Mouse (Mus musculus) G1E (cell line): ENCODE results near the gene Lrrc27. TPM values are rescaled to one million over a fixed set of nuclear protein-coding genes. Genes with fewer than 3 reads are reported as not detected.

ENCODE experiments used
- ATAC-seq: 2 replicates; pipeline ENCODE4 v1.8.0; 2016; ENCODE audit warnings: mild to moderate bottlenecking; ENCODE audit not compliant: insufficient number of reproducible peaks, poor library complexity, low FRiP score, severe bottlenecking; ENCODE audit errors: extremely low read depth
- DNase-seq: peaks from one replicate; pipeline ENCODE4 v3.0.0; 2012; ENCODE audit warnings: low spot score
- H3K27me3 ChIP-seq: 2 replicates; pipeline ENCODE4 v1.6.1; 2012; ENCODE audit warnings: mild to moderate bottlenecking, low read length, inconsistent platforms; ENCODE audit not compliant: insufficient read depth
- H3K36me3 ChIP-seq: replicated peaks from 2 replicates; pipeline ENCODE3; 2012; ENCODE audit warnings: mild to moderate bottlenecking, inconsistent platforms
- H3K4me1 ChIP-seq: 2 replicates; pipeline ENCODE4 v1.6.1; 2012; ENCODE audit warnings: low read depth, low read length, inconsistent platforms, mixed read lengths; ENCODE audit not compliant: insufficient read depth
- H3K4me3 ChIP-seq: 2 replicates; pipeline ENCODE4 v1.5.1; 2012; ENCODE audit warnings: low read depth, mild to moderate bottlenecking, inconsistent platforms, low read length, moderate library complexity, mixed read lengths
- H3K9me3 ChIP-seq: replicated peaks from 2 replicates; pipeline ENCODE4 v1.6.1; 2012; ENCODE audit warnings: inconsistent platforms
- CTCF ChIP-seq: IDR thresholded peaks from 2 replicates; pipeline ENCODE4 v1.5.1; 2012; ENCODE audit warnings: low read depth, low read length, inconsistent platforms, mixed read lengths
- GATA1 ChIP-seq: IDR thresholded peaks from 2 replicates; pipeline ENCODE4 v1.6.1; 2012; ENCODE audit warnings: borderline replicate concordance, low read length, inconsistent platforms, mixed read lengths
- GATA2 ChIP-seq: IDR thresholded peaks from 2 replicates; pipeline ENCODE4 v1.6.1; 2012; ENCODE audit warnings: low read depth, low read length, inconsistent platforms, borderline replicate concordance
- POLR2AphosphoS5 ChIP-seq: IDR thresholded peaks from 2 replicates; pipeline ENCODE4 v1.6.1; 2012; ENCODE audit warnings: low read depth, low read length, inconsistent platforms; ENCODE audit not compliant: insufficient replicate concordance
- TAL1 ChIP-seq: conservative IDR thresholded peaks from 2 replicates; pipeline ENCODE4 v1.6.1; 2012; ENCODE audit warnings: low read depth, low read length, inconsistent platforms, mixed read lengths
- polyA plus RNA-seq: library from polyadenylated mRNA; stranded (reverse); fragments of >175 nt; gene quantifications from 2 replicates; pipeline ENCODE4 v1.2.3, GENCODE M21; 2012
- total RNA-seq, 2 experiments: library from RNA; stranded (forward) in 1 of 2; stranded (reverse) in 1 of 2; fragments of 200-1000 nt in 1 of 2; fragments of >200 nt in 1 of 2; fragmentation: Nextera tagmentation in 1 of 2; gene quantifications; 2 replicates each; pipeline ENCODE4 v1.2.3; 2014 to 2017

Lrrc27 gene
- total and polyA plus RNA-seq, 3 experiments: 1.0 TPM; not detected in 2

- ATAC-seq: no peak
- no peaks in the 10 kb centered on the region for H3K36me3 ChIP-seq
- H3K4me3 ChIP-seq: no peak overlapping the region
- TF ChIP-seq TAL1 (no peak), CTCF (no peak), GATA1 (no peak), GATA2 (no peak), POLR2AphosphoS5 (no peak)
- no peak for DNase-seq
- no peaks in the 10 kb centered on the region for H3K27me3 ChIP-seq
- peaks cover 37% of the 10 kb centered on the region for H3K9me3 ChIP-seq
- H3K4me1 ChIP-seq: peaks cover 6% of the 10 kb centered on the region
Measured at GRCm38 (mm10) chr7:139211761-139212160, 1.0 kb upstream of the Lrrc27 start.

- Histone ChIP-seq H3K27me3 (no peaks in the 10 kb centered on the region), H3K36me3 (no peaks in the 10 kb centered on the region), H3K4me3 (no peak overlapping the region; the same call in 1 of the 2 replicates), H3K9me3 (peaks cover 39% of the 10 kb centered on the region), H3K4me1 (peaks cover 6% of the 10 kb centered on the region)
- TF ChIP-seq CTCF (no peak), POLR2AphosphoS5 (no peak), GATA1 (no peak), GATA2 (no peak), TAL1 (no peak)
- DNase-seq (no peak), ATAC-seq (no peak)
Measured at GRCm38 (mm10) chr7:139213751-139214150, 963 bp downstream of the Lrrc27 start.

GRCm38 (mm10) chr7:139214160-139214559 lies 1.4 kb downstream of the Lrrc27 start:
- no peak for DNase-seq
- Histone ChIP-seq H3K9me3 (peaks cover 41% of the 10 kb centered on the region), H3K27me3 (no peaks in the 10 kb centered on the region), H3K4me3 (no peak overlapping the region), H3K36me3 (no peaks in the 10 kb centered on the region), H3K4me1 (peaks cover 6% of the 10 kb centered on the region)
- no peak for ATAC-seq
- TF ChIP-seq GATA2 (no peak), CTCF (no peak)

- peaks cover 43% of the 10 kb centered on the region for H3K9me3 ChIP-seq
- DNase-seq (no peak), ATAC-seq (no peak)
- H3K4me3 ChIP-seq: no peak overlapping the region
- TF ChIP-seq GATA1 (no peak), TAL1 (no peak), POLR2AphosphoS5 (no peak), GATA2 (no peak), CTCF (no peak)
- peaks cover 6% of the 10 kb centered on the region for H3K4me1 ChIP-seq
- no peaks in the 10 kb centered on the region for H3K36me3 ChIP-seq
- H3K27me3 ChIP-seq: peaks cover 2% of the 10 kb centered on the region; the same call in 1 of the 2 replicates
Measured at GRCm38 (mm10) chr7:139214596-139215340, 2.0 kb downstream of the Lrrc27 start.

GRCm38 (mm10) chr7:139215516-139215915 lies 2.7 kb downstream of the Lrrc27 start:
- H3K36me3 ChIP-seq: no peaks in the 10 kb centered on the region
- H3K27me3 ChIP-seq: peaks cover 2% of the 10 kb centered on the region; the same call in 1 of the 2 replicates
- H3K9me3 ChIP-seq: peaks cover 42% of the 10 kb centered on the region
- no peak for DNase-seq
- no peak for ATAC-seq
- no peak for TF ChIP-seq TAL1
- no peak for TF ChIP-seq POLR2AphosphoS5
- no peak for TF ChIP-seq GATA1
- no peak for TF ChIP-seq GATA2
- TF ChIP-seq CTCF: no peak
- H3K4me1 ChIP-seq: peaks cover 6% of the 10 kb centered on the region
- no peak overlapping the region for H3K4me3 ChIP-seq

- TF ChIP-seq GATA2: no peak
- TF ChIP-seq TAL1: no peak
- TF ChIP-seq POLR2AphosphoS5: no peak
- no peak for TF ChIP-seq GATA1
- no peak for TF ChIP-seq CTCF
- Histone ChIP-seq H3K27me3 (peaks cover 2% of the 10 kb centered on the region; the same call in 1 of the 2 replicates), H3K36me3 (no peaks in the 10 kb centered on the region)
Measured at GRCm38 (mm10) chr7:139215946-139216345, 3.2 kb downstream of the Lrrc27 start.

GRCm38 (mm10) chr7:139216464-139216863 lies 3.7 kb downstream of the Lrrc27 start:
- Histone ChIP-seq H3K4me3 (no peak overlapping the region), H3K4me1 (peaks cover 6% of the 10 kb centered on the region), H3K27me3 (peaks cover 2% of the 10 kb centered on the region; the same call in 1 of the 2 replicates), H3K9me3 (peaks cover 44% of the 10 kb centered on the region), H3K36me3 (no peaks in the 10 kb centered on the region)
- no peak for DNase-seq
- TF ChIP-seq CTCF: no peak
- TF ChIP-seq GATA2: no peak
- TF ChIP-seq GATA1: no peak
- TF ChIP-seq TAL1: no peak
- TF ChIP-seq POLR2AphosphoS5: no peak
- ATAC-seq: no peak

More at GRCm38 (mm10) chr7:139215946-139216345, 3.2 kb downstream of the Lrrc27 start:
- peaks cover 6% of the 10 kb centered on the region for H3K4me1 ChIP-seq
- DNase-seq (no peak), ATAC-seq (no peak)
- H3K9me3 ChIP-seq: peaks cover 42% of the 10 kb centered on the region
- no peak overlapping the region for H3K4me3 ChIP-seq
